Mouse (Mus musculus): ENCODE measurements around the gene Pdilt. TPM values are rescaled to one million over a fixed set of nuclear protein-coding genes. Genes with fewer than 3 reads are reported as not detected.
"Not testable (repeated sequence)": the region's sequence is repeated elsewhere in the genome, so short reads cannot be mapped to it uniquely, and the experiment has no call there.

Gene Pdilt
- not detected in 2 replicates for polyA plus RNA-seq (2014; fragmentation: Nextera tagmentation; extraction: Ambion mirVana)

- no peaks in the 10 kb centered on the region for H3K4me1 ChIP-seq (replicated peaks; ENCODE audit: control insufficient read depth, insufficient read depth, low read length)
- no peak within 1 kb of the TSS for H3K9ac ChIP-seq (ENCODE audit: low read depth, low read length)
- H3K36me3 ChIP-seq (ENCODE audit: control insufficient read depth, insufficient read depth, low read length) = no peaks in the 10 kb centered on the region
- H3K9me3 ChIP-seq (ENCODE audit: control insufficient read depth, low read length) = no peaks in the 10 kb centered on the region
- H3K27me3 ChIP-seq (replicated peaks; ENCODE audit: control insufficient read depth, insufficient read depth, low read length) = no peaks in the 10 kb centered on the region
- ATAC-seq (replicated peaks; ENCODE audit: low FRiP score) = no peak
- no peak for DNase-seq (ENCODE audit: low spot score)
- H3K4me2 ChIP-seq = no peak within 1 kb of the TSS
- H3K27ac ChIP-seq (ENCODE audit: low read depth, low read length) = no peak within 1 kb of the TSS
- H3K4me3 ChIP-seq (ENCODE audit: low read depth, low read length) = no peak within 1 kb of the TSS
- 66% methylated on average over 4 of the region's 4 CpGs for WGBS
These were observed at the start of gene Pdilt for GRCm38 (mm10) chr7:119523389-119523788. TSS of gene Pdilt (minus strand) at chr7:119523489.

GRCm38 (mm10) chr7:119562476-119562875 is 39.2 kb upstream of the Pdilt start:
- ATAC-seq (replicated peaks; ENCODE audit: low FRiP score) = not testable (repeated sequence)

GRCm38 (mm10) chr7:119561441-119561840 is 38.2 kb upstream of the Pdilt start:
- Histone ChIP-seq H3K4me1 (replicated peaks; ENCODE audit: control insufficient read depth, insufficient read depth, low read length) (no peaks in the 10 kb centered on the region), H3K4me3 (ENCODE audit: low read depth, low read length) (no peak overlapping the region), H3K9ac (ENCODE audit: low read depth, low read length) (no peak overlapping the region), H3K36me3 (ENCODE audit: control insufficient read depth, insufficient read depth, low read length) (no peaks in the 10 kb centered on the region), H3K4me2 (no peak overlapping the region), H3K27me3 (replicated peaks; ENCODE audit: control insufficient read depth, insufficient read depth, low read length) (no peaks in the 10 kb centered on the region), H3K27ac (ENCODE audit: low read depth, low read length) (no peak overlapping the region), H3K9me3 (ENCODE audit: control insufficient read depth, low read length) (no peaks in the 10 kb centered on the region)
- DNase-seq (ENCODE audit: low spot score) (no peak), ATAC-seq (replicated peaks; ENCODE audit: low FRiP score) (no peak)
- WGBS = 48% methylated on average over 4 of the region's 4 CpGs

More at GRCm38 (mm10) chr7:119562476-119562875, 39.2 kb upstream of the Pdilt start:
- not testable (repeated sequence) for H3K4me1 ChIP-seq (replicated peaks; ENCODE audit: control insufficient read depth, insufficient read depth, low read length); H3K9ac ChIP-seq (ENCODE audit: low read depth, low read length); H3K27ac ChIP-seq (ENCODE audit: low read depth, low read length); H3K9me3 ChIP-seq (ENCODE audit: control insufficient read depth, low read length); H3K4me2 ChIP-seq; H3K36me3 ChIP-seq (ENCODE audit: control insufficient read depth, insufficient read depth, low read length); H3K4me3 ChIP-seq (ENCODE audit: low read depth, low read length); H3K27me3 ChIP-seq (replicated peaks; ENCODE audit: control insufficient read depth, insufficient read depth, low read length); DNase-seq (ENCODE audit: low spot score)
- 78% methylated on average over 2 of the region's 2 CpGs for WGBS

- Histone ChIP-seq H3K4me2 (no peak overlapping the region), H3K27me3 (replicated peaks; ENCODE audit: control insufficient read depth, insufficient read depth, low read length) (no peaks in the 10 kb centered on the region), H3K36me3 (ENCODE audit: control insufficient read depth, insufficient read depth, low read length) (no peaks in the 10 kb centered on the region), H3K27ac (ENCODE audit: low read depth, low read length) (no peak overlapping the region), H3K9ac (ENCODE audit: low read depth, low read length) (no peak overlapping the region), H3K9me3 (ENCODE audit: control insufficient read depth, low read length) (no peaks in the 10 kb centered on the region), H3K4me1 (replicated peaks; ENCODE audit: control insufficient read depth, insufficient read depth, low read length) (no peaks in the 10 kb centered on the region), H3K4me3 (ENCODE audit: low read depth, low read length) (no peak overlapping the region)
- ATAC-seq (replicated peaks; ENCODE audit: low FRiP score) (no peak), DNase-seq (ENCODE audit: low spot score) (no peak)
- WGBS = 74% methylated on average over 3 of the region's 3 CpGs
These were observed 37.2 kb upstream of the Pdilt start for GRCm38 (mm10) chr7:119560452-119560835.

- no peak overlapping the region for H3K27ac ChIP-seq (ENCODE audit: low read depth, low read length)
- no peaks in the 10 kb centered on the region for H3K27me3 ChIP-seq (replicated peaks; ENCODE audit: control insufficient read depth, insufficient read depth, low read length)
- 76% methylated on average over 3 of the region's 3 CpGs for WGBS
- no peak overlapping the region for H3K4me3 ChIP-seq (ENCODE audit: low read depth, low read length)
- H3K4me1 ChIP-seq (replicated peaks; ENCODE audit: control insufficient read depth, insufficient read depth, low read length) = no peaks in the 10 kb centered on the region
- no peak for DNase-seq (ENCODE audit: low spot score)
- no peak for ATAC-seq (replicated peaks; ENCODE audit: low FRiP score)
- no peak overlapping the region for H3K9ac ChIP-seq (ENCODE audit: low read depth, low read length)
- no peaks in the 10 kb centered on the region for H3K36me3 ChIP-seq (ENCODE audit: control insufficient read depth, insufficient read depth, low read length)
- no peaks in the 10 kb centered on the region for H3K9me3 ChIP-seq (ENCODE audit: control insufficient read depth, low read length)
- no peak overlapping the region for H3K4me2 ChIP-seq
These were observed 36.6 kb upstream of the Pdilt start for GRCm38 (mm10) chr7:119559789-119560451.

- Histone ChIP-seq H3K4me1 (replicated peaks; ENCODE audit: control insufficient read depth, insufficient read depth, low read length) (no peaks in the 10 kb centered on the region), H3K27me3 (replicated peaks; ENCODE audit: control insufficient read depth, insufficient read depth, low read length) (no peaks in the 10 kb centered on the region), H3K4me3 (ENCODE audit: low read depth, low read length) (no peak within 1 kb of the TSS), H3K9me3 (ENCODE audit: control insufficient read depth, low read length) (no peaks in the 10 kb centered on the region), H3K4me2 (no peak within 1 kb of the TSS), H3K9ac (ENCODE audit: low read depth, low read length) (no peak within 1 kb of the TSS), H3K36me3 (ENCODE audit: control insufficient read depth, insufficient read depth, low read length) (no peaks in the 10 kb centered on the region), H3K27ac (ENCODE audit: low read depth, low read length) (no peak within 1 kb of the TSS)
- no peak for ATAC-seq (replicated peaks; ENCODE audit: low FRiP score)
- WGBS = 77% methylated on average over 1 of the region's 1 CpGs
- no peak for DNase-seq (ENCODE audit: low spot score)
These were observed 30.8 kb upstream of the Pdilt start, which contains the start of gene Acsm2 for GRCm38 (mm10) chr7:119554040-119554439. TSS of gene Acsm2 (plus strand) at chr7:119554340.

- H3K4me1 ChIP-seq (replicated peaks; ENCODE audit: control insufficient read depth, insufficient read depth, low read length) = no peaks in the 10 kb centered on the region
- no peak overlapping the region for H3K4me3 ChIP-seq (ENCODE audit: low read depth, low read length)
- no peaks in the 10 kb centered on the region for H3K36me3 ChIP-seq (ENCODE audit: control insufficient read depth, insufficient read depth, low read length)
- no peaks in the 10 kb centered on the region for H3K9me3 ChIP-seq (ENCODE audit: control insufficient read depth, low read length)
- 79% methylated on average over 3 of the region's 3 CpGs for WGBS
- no peak overlapping the region for H3K4me2 ChIP-seq
- DNase-seq (ENCODE audit: low spot score) (no peak), ATAC-seq (replicated peaks; ENCODE audit: low FRiP score) (no peak)
- H3K27ac ChIP-seq (ENCODE audit: low read depth, low read length) = no peak overlapping the region
- no peaks in the 10 kb centered on the region for H3K27me3 ChIP-seq (replicated peaks; ENCODE audit: control insufficient read depth, insufficient read depth, low read length)
- no peak overlapping the region for H3K9ac ChIP-seq (ENCODE audit: low read depth, low read length)
These were observed 27.4 kb upstream of the Pdilt start for GRCm38 (mm10) chr7:119550471-119551222.

GRCm38 (mm10) chr7:119545572-119545971 is 22.3 kb upstream of the Pdilt start:
- no peaks in the 10 kb centered on the region for H3K36me3 ChIP-seq (ENCODE audit: control insufficient read depth, insufficient read depth, low read length)
- H3K4me2 ChIP-seq = no peak overlapping the region
- H3K9me3 ChIP-seq (ENCODE audit: control insufficient read depth, low read length) = no peaks in the 10 kb centered on the region
- ATAC-seq (replicated peaks; ENCODE audit: low FRiP score) = no peak
- DNase-seq (ENCODE audit: low spot score) = no peak
- no peak overlapping the region for H3K4me3 ChIP-seq (ENCODE audit: low read depth, low read length)
- H3K9ac ChIP-seq (ENCODE audit: low read depth, low read length) = no peak overlapping the region
- H3K4me1 ChIP-seq (replicated peaks; ENCODE audit: control insufficient read depth, insufficient read depth, low read length) = no peaks in the 10 kb centered on the region
- no peak overlapping the region for H3K27ac ChIP-seq (ENCODE audit: low read depth, low read length)
- no peaks in the 10 kb centered on the region for H3K27me3 ChIP-seq (replicated peaks; ENCODE audit: control insufficient read depth, insufficient read depth, low read length)

- H3K27me3 ChIP-seq (replicated peaks; ENCODE audit: control insufficient read depth, insufficient read depth, low read length) = no peaks in the 10 kb centered on the region
- no peak overlapping the region for H3K4me2 ChIP-seq
- H3K27ac ChIP-seq (ENCODE audit: low read depth, low read length) = no peak overlapping the region
- DNase-seq (ENCODE audit: low spot score) = no peak
- ATAC-seq (replicated peaks; ENCODE audit: low FRiP score) = no peak
- no peak overlapping the region for H3K9ac ChIP-seq (ENCODE audit: low read depth, low read length)
- no peaks in the 10 kb centered on the region for H3K4me1 ChIP-seq (replicated peaks; ENCODE audit: control insufficient read depth, insufficient read depth, low read length)
- H3K9me3 ChIP-seq (ENCODE audit: control insufficient read depth, low read length) = no peaks in the 10 kb centered on the region
- no peaks in the 10 kb centered on the region for H3K36me3 ChIP-seq (ENCODE audit: control insufficient read depth, insufficient read depth, low read length)
- WGBS = 64% methylated on average over 2 of the region's 2 CpGs
- no peak overlapping the region for H3K4me3 ChIP-seq (ENCODE audit: low read depth, low read length)
These were observed 19.2 kb upstream of the Pdilt start for GRCm38 (mm10) chr7:119542445-119542844.
